ENCODE assay signal across 13 mouse cellular contexts in the genomic region with DNA sequence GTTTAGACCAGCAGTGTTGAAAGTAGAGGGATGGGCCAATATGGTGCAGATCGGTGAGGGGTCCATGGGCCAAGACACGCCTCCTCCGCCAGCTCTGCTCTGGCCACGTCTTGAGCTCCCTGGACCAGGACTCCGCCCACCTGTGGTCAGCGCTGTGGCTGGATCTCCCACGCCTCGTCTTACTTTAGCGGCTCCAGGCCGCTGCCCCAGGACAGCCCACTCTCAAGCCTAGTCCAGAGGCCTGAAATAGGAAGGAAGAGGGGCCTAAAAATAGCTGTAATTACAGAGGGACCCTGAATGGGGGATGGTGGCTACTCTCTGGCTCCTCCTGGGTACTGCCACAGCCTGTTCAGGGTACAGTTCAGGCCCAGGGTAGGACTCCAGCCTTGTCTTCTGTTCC. TPM values are rescaled to one million over a fixed set of nuclear protein-coding genes. Genes with fewer than 3 reads are reported as not detected.
DNase-seq lines count a peak whose midpoint lies in the region; ATAC-seq and TF ChIP-seq lines count a peak whose summit lies in the region.
"Had no signal": no experiment of that assay in that cellular context is flagged by ENCODE, and none has a peak within 500 bp of the region (broad histone marks: within the 10 kb centered on the region; RNA-seq: fewer than 3 reads in every experiment).

No protein-coding gene starts in this region.

- ATAC-seq in kidney, embryonic 15.5 days (replicated peaks; ENCODE audit: low FRiP score) = peak; percentile 57; the same call in 1 of the 2 replicates
- peak; percentile 43 for ATAC-seq in lung, embryonic 16.5 days (ENCODE audit: low read depth)
- ATAC-seq: hindbrain, embryonic 16.5 days had no signal

- no peaks in the 10 kb centered on the region for H3K79me2 ChIP-seq in myocyte (ENCODE audit: control insufficient read depth, insufficient read depth)

- no peak overlapping the region for H3K4me2 ChIP-seq in kidney, embryonic 15.5 days
- H3K4me2 ChIP-seq in lung, embryonic 16.5 days (ENCODE audit: low read depth, low read length) = no peak overlapping the region
- peak overlapping the region; percentile 64 for H3K4me2 ChIP-seq in myocyte (ENCODE audit: low read depth)

- no peak overlapping the region for H3ac ChIP-seq in myocyte (ENCODE audit: control insufficient read depth, insufficient read length)

- H3K4me3 ChIP-seq in kidney, embryonic 15.5 days (replicated peaks) = no peak overlapping the region
- no peak overlapping the region for H3K4me3 ChIP-seq in lung, embryonic 16.5 days (ENCODE audit: low read length)
- H3K4me3 ChIP-seq in lung, adult 2 months (replicated peaks; ENCODE audit: extremely low read depth, low read depth, low read length) = no peak overlapping the region
- no peak overlapping the region for H3K4me3 ChIP-seq in myocyte

- H3K27me3 ChIP-seq in kidney, embryonic 15.5 days = no peaks in the 10 kb centered on the region
- H3K27me3 ChIP-seq in lung, embryonic 16.5 days (ENCODE audit: control insufficient read depth, insufficient read depth, low read depth, low read length) = no peaks in the 10 kb centered on the region
- H3K27me3 ChIP-seq in myocyte (ENCODE audit: control insufficient read depth, insufficient read depth, insufficient read length) = no peaks in the 10 kb centered on the region

- WGBS in kidney, embryonic 15.5 days = 27% methylated on average over 10 of the region's 10 CpGs
- 41% methylated on average over 10 of the region's 10 CpGs for WGBS in lung, embryonic 16.5 days
- 35% methylated on average over 10 of the region's 10 CpGs for WGBS in lung, adult 2 months

- 0 out of 2 replicates have a peak overlapping the region, but pooled peaks have one; percentile 23 for H3K27ac ChIP-seq in kidney, embryonic 15.5 days
- no peak overlapping the region for H3K27ac ChIP-seq in lung, embryonic 16.5 days (ENCODE audit: low read length)

- no peaks in the 10 kb centered on the region for H3K9me3 ChIP-seq in kidney, embryonic 15.5 days (replicated peaks)
- no peaks in the 10 kb centered on the region for H3K9me3 ChIP-seq in lung, embryonic 16.5 days (ENCODE audit: control insufficient read depth, low read length)

- no peak for TF ChIP-seq POLR2A in lung, adult 2 months (IDR thresholded peaks at IDR 0.05; ENCODE audit: borderline replicate concordance, extremely low read depth, low read depth, low read length)
- no peak for TF ChIP-seq POLR2A in myocyte (IDR thresholded peaks at IDR 0.05; ENCODE audit: insufficient read length, low read depth)

- H3K9ac ChIP-seq in kidney, embryonic 15.5 days = no peak overlapping the region
- H3K9ac ChIP-seq in lung, embryonic 16.5 days (ENCODE audit: low read length) = no peak overlapping the region

- DNase-seq in embryo, embryonic 10 days (ENCODE audit: low spot score) = peak; percentile 27
- no peak for DNase-seq in embryo, embryonic 9.5 days (ENCODE audit: extremely low spot score)
- DNase-seq in kidney, adult 8-10 months = no peak
- no peak for DNase-seq in lung, adult 2 months
- no peak for DNase-seq in urinary bladder, adult 2 months (ENCODE audit: low spot score)
- DNase-seq: adrenal gland, postnatal 25 days; gastrocnemius, postnatal 10 days; thymus, postnatal 14 days had no signal

- no peak for TF ChIP-seq CTCF in lung, adult 2 months (IDR thresholded peaks at IDR 0.05; ENCODE audit: insufficient read depth, low read length)

- no peaks in the 10 kb centered on the region for H3K36me3 ChIP-seq in kidney, embryonic 15.5 days
- H3K36me3 ChIP-seq in lung, embryonic 16.5 days (ENCODE audit: control insufficient read depth, insufficient read depth, low read length) = no peaks in the 10 kb centered on the region
- H3K36me3 ChIP-seq in myocyte (ENCODE audit: control insufficient read depth, insufficient read depth) = no peaks in the 10 kb centered on the region

- H3K4me1 ChIP-seq in kidney, embryonic 15.5 days = peaks cover 8% of the 10 kb centered on the region
- no peaks in the 10 kb centered on the region for H3K4me1 ChIP-seq in lung, embryonic 16.5 days (replicated peaks; ENCODE audit: control insufficient read depth, insufficient read depth, low read length)
- H3K4me1 ChIP-seq in lung, adult 2 months (ENCODE audit: control insufficient read depth, insufficient read depth, low read length) = no peaks in the 10 kb centered on the region

TF ChIP-seq in myocyte, 11 proteins besides CTCF, POLR2A, EP300 and RAD21:
- TF ChIP-seq REST (IDR thresholded peaks at IDR 0.05; ENCODE audit: insufficient read depth, insufficient read length) = no peak
- no peak for TF ChIP-seq TCF12 (IDR thresholded peaks at IDR 0.05; ENCODE audit: insufficient read depth, poor library complexity, severe bottlenecking)
- TF ChIP-seq CEBPB (IDR thresholded peaks at IDR 0.05; ENCODE audit: insufficient read depth, poor library complexity, severe bottlenecking) = no peak
- peak in 1 of 3 experiments; percentile 51 for TF ChIP-seq MYOD1 (IDR thresholded peaks at IDR 0.05; ENCODE audit: control insufficient read depth in 1 of 3, insufficient read length in 2 of 3, low read depth in 2 of 3)
- no peak for TF ChIP-seq TCF3 (IDR thresholded peaks at IDR 0.05; ENCODE audit: insufficient read length, low read depth)
- no peak for TF ChIP-seq MAX (IDR thresholded peaks at IDR 0.05; ENCODE audit: low read depth)
- no peak for TF ChIP-seq SRF (IDR thresholded peaks at IDR 0.05; ENCODE audit: control insufficient read depth, insufficient read length, low read depth)
- no peak for TF ChIP-seq USF1 (IDR thresholded peaks at IDR 0.05; ENCODE audit: low read depth)
- TF ChIP-seq MYOG (IDR thresholded peaks at IDR 0.05; ENCODE audit: control insufficient read depth in 1 of 3, insufficient read depth in 1 of 3, insufficient read length in 2 of 3, low read depth in 2 of 3) = peak in 1 of 3 experiments; percentile 44
- no peak for TF ChIP-seq POLR2AphosphoS2 (IDR thresholded peaks at IDR 0.05; ENCODE audit: insufficient read length, low read depth)
- TF ChIP-seq E2F4 (IDR thresholded peaks at IDR 0.05; ENCODE audit: insufficient read depth) = no peak

RNA-seq across cellular contexts. Expression of a gene that starts 11.2 kb away (rescaled TPM):
- polyA plus RNA-seq in kidney, embryonic 15.5 days (2015; fragmentation: Nextera tagmentation; extraction: Ambion mirVana) = 0.17 TPM in 1 of 2 replicates, not detected in the other
- not detected in 2 replicates for polyA plus RNA-seq in lung, embryonic 16.5 days (2015; fragmentation: Nextera tagmentation; extraction: Ambion mirVana)
- polyA plus RNA-seq in lung, adult 2 months (2012; rRNA removed) = 0.09 and 0.12 TPM in 2 replicates
- polyA plus RNA-seq in myocyte (2012; fragmentation: generic; extraction: Trizol) = 8.3 TPM
- polyA plus RNA-seq in urinary bladder, adult 2 months (2012; rRNA removed) = 0.06 TPM in 1 of 2 replicates, not detected in the other
- polyA plus RNA-seq: cortical plate, adult 2 months; hindbrain, embryonic 16.5 days had no signal

RNA-seq across cellular contexts. Expression of a gene that starts 59.9 kb away (rescaled TPM):
- polyA plus RNA-seq in kidney, embryonic 15.5 days (2015; fragmentation: Nextera tagmentation; extraction: Ambion mirVana) = 78.7 and 83.4 TPM in 2 replicates
- polyA plus RNA-seq in lung, embryonic 16.5 days (2015; fragmentation: Nextera tagmentation; extraction: Ambion mirVana) = 75.3 and 80.2 TPM in 2 replicates
- polyA plus RNA-seq in lung, adult 2 months (2012; rRNA removed) = 21.5 and 37.2 TPM in 2 replicates
- 52.2 TPM for polyA plus RNA-seq in myocyte (2012; fragmentation: generic; extraction: Trizol)
- 36.3 and 38.0 TPM in 2 replicates for polyA plus RNA-seq in urinary bladder, adult 2 months (2012; rRNA removed)
